Mouse (Mus musculus) liver, embryonic 15.5 days (tissue): ENCODE measurements around the gene Rpl23. TPM values are rescaled to one million over a fixed set of nuclear protein-coding genes. Genes with fewer than 3 reads are reported as not detected.

ENCODE experiments used
- ATAC-seq: fragments of 200-750 bp; cut with Nextera tagmentation; 2 replicates; pipeline ENCODE4 v1.8.0; 2017; ENCODE audit warnings: moderate number of reproducible peaks, mild to moderate bottlenecking, moderate library complexity; ENCODE audit not compliant: insufficient read depth
- H3K27ac ChIP-seq: fragments of 300-500 bp; sonication (generic); replicated peaks from 2 replicates; pipeline ENCODE4 v1.5.1; 2015; ENCODE audit warnings: mild to moderate bottlenecking, inconsistent platforms
- H3K27me3 ChIP-seq: fragments of 300-500 bp; sonication (generic); 2 replicates; pipeline ENCODE4 v1.6.1; 2015; ENCODE audit warnings: mild to moderate bottlenecking, inconsistent platforms
- H3K36me3 ChIP-seq: fragments of 300-500 bp; sonication (generic); replicated peaks from 2 replicates; pipeline ENCODE4 v1.6.1; 2015; ENCODE audit warnings: moderate library complexity, mild to moderate bottlenecking, inconsistent platforms
- H3K4me1 ChIP-seq: fragments of 300-500 bp; sonication (generic); replicated peaks from 2 replicates; pipeline ENCODE4 v1.6.1; 2015; ENCODE audit warnings: inconsistent platforms
- H3K4me2 ChIP-seq: fragments of 300-500 bp; sonication (generic); 2 replicates; pipeline ENCODE4 v1.6.1; 2015; ENCODE audit warnings: moderate library complexity, mild to moderate bottlenecking, inconsistent platforms
- H3K4me3 ChIP-seq: fragments of 300-500 bp; sonication (generic); replicated peaks from 2 replicates; pipeline ENCODE4 v1.5.1; 2015; ENCODE audit warnings: mild to moderate bottlenecking, inconsistent platforms
- H3K9ac ChIP-seq: fragments of 300-500 bp; sonication (generic); 2 replicates; pipeline ENCODE4 v1.6.1; 2015; ENCODE audit warnings: moderate library complexity, mild to moderate bottlenecking, inconsistent platforms
- H3K9me3 ChIP-seq: fragments of 300-500 bp; sonication (generic); replicated peaks from 2 replicates; pipeline ENCODE4 v1.6.1; 2016; ENCODE audit warnings: inconsistent platforms
- WGBS: fragments of 180-500 bp; shearing (Covaris S2); methylation state at CpG from one replicate; pipeline ENCODE4 v1.1.7; 2015; ENCODE audit warnings: mixed read lengths; ENCODE audit not compliant: insufficient replicate concordance; 5-methylcytosine and 5-hydroxymethylcytosine counted together
- polyA plus RNA-seq: library from polyadenylated mRNA; unstranded; fragments of >200 nt; fragmentation: Nextera tagmentation; extraction: Ambion mirVana; gene quantifications from 2 replicates; pipeline ENCODE4 v1.2.1, GENCODE M21; 2015

Rpl23 gene
- polyA plus RNA-seq, 1 experiment from 2014 or later, result 242 TPM

GRCm38 (mm10) chr11:97779968-97780701, 2.1 kb downstream of the Rpl23 start:
- 41% methylated on average over 2 of the region's 2 CpGs for WGBS
- H3K4me3 ChIP-seq, result peak overlapping the region; percentile 93
- peak overlapping the region; percentile 90; the same call in 1 of the 2 replicates for H3K9ac ChIP-seq
- no peak for ATAC-seq
- peaks cover 48% of the 10 kb centered on the region for H3K4me1 ChIP-seq
- H3K27ac ChIP-seq, result peak overlapping the region; percentile 79; the same call in 1 of the 2 replicates
- no peaks in the 10 kb centered on the region for H3K9me3 ChIP-seq
- H3K36me3 ChIP-seq, result peaks cover 55% of the 10 kb centered on the region
- peak overlapping the region; percentile 88 for H3K4me2 ChIP-seq
- no peaks in the 10 kb centered on the region for H3K27me3 ChIP-seq

- no peak overlapping the region for H3K27ac ChIP-seq
- H3K9me3 ChIP-seq, result no peaks in the 10 kb centered on the region
- H3K36me3 ChIP-seq, result peaks cover 55% of the 10 kb centered on the region
- 0 out of 2 replicates have a peak overlapping the region, but pooled peaks have one; percentile 16 for H3K4me2 ChIP-seq
- H3K4me1 ChIP-seq, result peaks cover 48% of the 10 kb centered on the region
- no peak for ATAC-seq
- WGBS, result 65% methylated on average over 1 of the region's 1 CpGs
- H3K9ac ChIP-seq, result no peak overlapping the region
- H3K27me3 ChIP-seq, result no peaks in the 10 kb centered on the region
- H3K4me3 ChIP-seq, result no peak overlapping the region
Observed at GRCm38 (mm10) chr11:97778918-97779317, 3.3 kb downstream of the Rpl23 start.

GRCm38 (mm10) chr11:97777129-97777529, 5.1 kb downstream of the Rpl23 start:
- Histone ChIP-seq H3K4me3 (no peak overlapping the region), H3K4me2 (no peak overlapping the region), H3K4me1 (peaks cover 41% of the 10 kb centered on the region), H3K27me3 (no peaks in the 10 kb centered on the region), H3K9me3 (no peaks in the 10 kb centered on the region), H3K36me3 (peaks cover 55% of the 10 kb centered on the region), H3K9ac (no peak overlapping the region), H3K27ac (no peak overlapping the region)
- 48% methylated on average over 2 of the region's 2 CpGs for WGBS
- ATAC-seq, result no peak

- H3K4me1 ChIP-seq, result peaks cover 39% of the 10 kb centered on the region
- 51% methylated on average over 5 of the region's 5 CpGs for WGBS
- H3K36me3 ChIP-seq, result peaks cover 55% of the 10 kb centered on the region
- no peak overlapping the region for H3K4me3 ChIP-seq
- H3K27me3 ChIP-seq, result no peaks in the 10 kb centered on the region; the same call in 1 of the 2 replicates
- no peak overlapping the region for H3K4me2 ChIP-seq
- H3K27ac ChIP-seq, result no peak overlapping the region
- H3K9me3 ChIP-seq, result no peaks in the 10 kb centered on the region
- ATAC-seq, result 0 out of 2 replicates have a peak, but pooled peaks have one; percentile 22
- no peak overlapping the region for H3K9ac ChIP-seq
Observed at GRCm38 (mm10) chr11:97776497-97777128, 5.6 kb downstream of the Rpl23 start.

- H3K27me3 ChIP-seq, result no peaks in the 10 kb centered on the region; the same call in 1 of the 2 replicates
- H3K27ac ChIP-seq, result no peak within 1 kb of the TSS
- no peak within 1 kb of the TSS for H3K4me3 ChIP-seq
- H3K9me3 ChIP-seq, result no peaks in the 10 kb centered on the region
- peaks cover 32% of the 10 kb centered on the region for H3K4me1 ChIP-seq
- WGBS, result 41% methylated on average over 17 of the region's 17 CpGs
- peaks cover 52% of the 10 kb centered on the region for H3K36me3 ChIP-seq
- H3K4me2 ChIP-seq, result no peak within 1 kb of the TSS
- no peak within 1 kb of the TSS for H3K9ac ChIP-seq
- ATAC-seq, result no peak
Observed at GRCm38 (mm10) chr11:97775808-97776496, 6.3 kb downstream of the Rpl23 start, which contains the start of gene 1700001P01Rik. 1700001P01Rik (minus strand) TSS chr11:97775918.

GRCm38 (mm10) chr11:97775186-97775585, 7.1 kb downstream of the Rpl23 start:
- WGBS, result 70% methylated on average over 13 of the region's 13 CpGs
- Histone ChIP-seq H3K27me3 (no peaks in the 10 kb centered on the region; the same call in 1 of the 2 replicates), H3K27ac (no peak overlapping the region), H3K9me3 (no peaks in the 10 kb centered on the region), H3K36me3 (peaks cover 44% of the 10 kb centered on the region), H3K4me3 (no peak overlapping the region), H3K9ac (no peak overlapping the region), H3K4me1 (peaks cover 24% of the 10 kb centered on the region), H3K4me2 (no peak overlapping the region)
- ATAC-seq, result no peak

- H3K4me3 ChIP-seq, result no peak overlapping the region
- H3K9me3 ChIP-seq, result no peaks in the 10 kb centered on the region
- peaks cover 7% of the 10 kb centered on the region for H3K36me3 ChIP-seq
- H3K27ac ChIP-seq, result no peak overlapping the region
- H3K4me1 ChIP-seq, result peaks cover 14% of the 10 kb centered on the region
- peaks cover 3% of the 10 kb centered on the region for H3K27me3 ChIP-seq
- WGBS, result 67% methylated on average over 14 of the region's 14 CpGs
- H3K4me2 ChIP-seq, result no peak overlapping the region
- no peak for ATAC-seq
- H3K9ac ChIP-seq, result no peak overlapping the region
Observed at GRCm38 (mm10) chr11:97771410-97771809, 10.8 kb downstream of the Rpl23 start.

GRCm38 (mm10) chr11:97769704-97770103, 12.5 kb downstream of the Rpl23 start:
- no peaks in the 10 kb centered on the region for H3K9me3 ChIP-seq
- peaks cover 19% of the 10 kb centered on the region for H3K4me1 ChIP-seq
- H3K36me3 ChIP-seq, result no peaks in the 10 kb centered on the region
- H3K4me3 ChIP-seq, result no peak overlapping the region
- WGBS, result 36% methylated on average over 2 of the region's 2 CpGs
- no peak for ATAC-seq
- no peak overlapping the region for H3K9ac ChIP-seq
- H3K27ac ChIP-seq, result no peak overlapping the region
- H3K27me3 ChIP-seq, result peaks cover 3% of the 10 kb centered on the region
- no peak overlapping the region for H3K4me2 ChIP-seq

GRCm38 (mm10) chr11:97766154-97766881, 15.9 kb downstream of the Rpl23 start, which contains the start of gene Cwc25:
Cwc25 (minus strand) TSS chr11:97766556.
- peaks cover 26% of the 10 kb centered on the region for H3K36me3 ChIP-seq
- peak within 1 kb of the TSS; percentile 87 for H3K4me2 ChIP-seq
- no peaks in the 10 kb centered on the region for H3K9me3 ChIP-seq
- H3K4me3 ChIP-seq, result peak within 1 kb of the TSS; percentile 98
- WGBS, result under 1% methylated on average over 38 of the region's 38 CpGs
- ATAC-seq, result peak; percentile 95
- H3K27ac ChIP-seq, result peak within 1 kb of the TSS; percentile 92
- peaks cover 24% of the 10 kb centered on the region for H3K4me1 ChIP-seq
- peak within 1 kb of the TSS; percentile 96 for H3K9ac ChIP-seq
- peaks cover 3% of the 10 kb centered on the region; the same call in 1 of the 2 replicates for H3K27me3 ChIP-seq

GRCm38 (mm10) chr11:97761638-97762037, 20.6 kb downstream of the Rpl23 start:
- Histone ChIP-seq H3K4me2 (no peak overlapping the region), H3K9me3 (no peaks in the 10 kb centered on the region), H3K4me1 (peaks cover 18% of the 10 kb centered on the region), H3K27me3 (no peaks in the 10 kb centered on the region), H3K4me3 (no peak overlapping the region), H3K9ac (no peak overlapping the region), H3K27ac (no peak overlapping the region), H3K36me3 (peaks cover 66% of the 10 kb centered on the region)
- no peak for ATAC-seq
